Mouse (Mus musculus) lung, embryonic 14.5 days (tissue): ENCODE data around the gene Olfr57. TPM values are rescaled to one million over a fixed set of nuclear protein-coding genes. Genes with fewer than 3 reads are reported as not detected.
"Not testable (repeated sequence)": the region's sequence is repeated elsewhere in the genome, so short reads cannot be mapped to it uniquely, and the experiment has no call there.

Experiments
- ATAC-seq: fragments of 200-750 bp; cut with Nextera tagmentation; 2 replicates; pipeline ENCODE4 v1.8.0; 2017; ENCODE audit warnings: mild to moderate bottlenecking, moderate TSS enrichment, moderate library complexity; ENCODE audit not compliant: insufficient read depth
- DNase-seq: peaks from one replicate; pipeline ENCODE4 v3.0.0-alpha.2; 2015
- H3K27ac ChIP-seq: fragments of 300-500 bp; sonication (generic); 2 replicates; pipeline ENCODE4 v1.5.1; 2014; ENCODE audit warnings: low read depth, mild to moderate bottlenecking, moderate library complexity
- H3K27me3 ChIP-seq: fragments of 300-500 bp; sonication (generic); 2 replicates; pipeline ENCODE4 v1.6.1; 2014; ENCODE audit warnings: low read length, control low read depth; ENCODE audit not compliant: insufficient read depth
- H3K36me3 ChIP-seq: fragments of 300-500 bp; sonication (generic); 2 replicates; pipeline ENCODE4 v1.6.1; 2014; ENCODE audit warnings: control low read depth; ENCODE audit not compliant: insufficient read depth
- H3K4me1 ChIP-seq: fragments of 300-500 bp; sonication (generic); 2 replicates; pipeline ENCODE4 v1.6.1; 2014; ENCODE audit warnings: antibody characterized with exemption, control low read depth; ENCODE audit not compliant: insufficient read depth
- H3K4me2 ChIP-seq: fragments of 300-500 bp; sonication (generic); 2 replicates; pipeline ENCODE4 v1.6.1; 2014; ENCODE audit warnings: mild to moderate bottlenecking
- H3K4me3 ChIP-seq: fragments of 300-500 bp; sonication (generic); 2 replicates; pipeline ENCODE4 v1.5.1; 2014; ENCODE audit warnings: low read depth, low read length
- H3K9ac ChIP-seq: fragments of 300-500 bp; sonication (generic); 2 replicates; pipeline ENCODE4 v1.6.1; 2014
- H3K9me3 ChIP-seq: fragments of 300-500 bp; sonication (generic); 2 replicates; pipeline ENCODE4 v1.6.1; 2016; ENCODE audit warnings: low read depth, low read length, control low read depth
- CTCF ChIP-seq: IDR thresholded peaks from 2 replicates; pipeline ENCODE4 v1.5.1; 2016; ENCODE audit warnings: antibody characterized with exemption, low read depth
- WGBS: fragments of 180-500 bp; shearing (Covaris S2); extraction: QIAGEN DNeasy Blood & Tissue Kit; methylation state at CpG from one replicate; pipeline ENCODE4 v1.1.7; 2014; 5-methylcytosine and 5-hydroxymethylcytosine counted together
- polyA plus RNA-seq: library from polyadenylated mRNA; unstranded; fragments of >200 nt; fragmentation: Nextera tagmentation; extraction: Ambion mirVana; gene quantifications from 2 replicates; pipeline ENCODE4 v1.2.1, GENCODE M21; 2014

Gene Olfr57
- polyA plus RNA-seq, result 0.11 and 0.20 TPM in 2 replicates

DNA sequence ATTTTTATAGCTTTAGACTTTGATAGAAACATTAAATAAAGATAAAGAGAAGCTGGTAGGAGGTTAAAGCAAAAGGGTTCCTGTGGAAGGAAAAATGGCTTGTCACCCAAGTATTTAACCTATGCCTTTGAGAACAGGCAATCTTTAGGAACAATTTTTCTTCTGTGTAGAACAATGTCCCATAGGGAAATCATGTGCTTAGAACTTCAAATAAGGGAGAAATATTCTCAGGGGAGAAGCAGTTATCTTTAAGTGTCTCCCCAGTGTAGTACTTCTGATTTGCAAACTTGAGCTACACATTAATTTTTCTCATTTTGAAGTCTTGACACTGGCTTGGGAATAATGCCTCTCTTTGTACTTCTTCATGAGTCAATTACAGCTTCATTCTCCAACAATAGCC is at the start of gene Olfr57:
Gene Olfr57, plus strand, starts transcription at position 301 of the 400 bp plus-strand sequence.
- TF ChIP-seq CTCF, result no peak
- Histone ChIP-seq H3K4me3 (no peak within 1 kb of the TSS), H3K4me2 (no peak within 1 kb of the TSS), H3K9me3 (no peaks in the 10 kb centered on the region), H3K27ac (no peak within 1 kb of the TSS), H3K9ac (no peak within 1 kb of the TSS), H3K4me1 (no peaks in the 10 kb centered on the region), H3K27me3 (no peaks in the 10 kb centered on the region), H3K36me3 (no peaks in the 10 kb centered on the region)
- ATAC-seq, result no peak
- DNase-seq, result no peak

DNA sequence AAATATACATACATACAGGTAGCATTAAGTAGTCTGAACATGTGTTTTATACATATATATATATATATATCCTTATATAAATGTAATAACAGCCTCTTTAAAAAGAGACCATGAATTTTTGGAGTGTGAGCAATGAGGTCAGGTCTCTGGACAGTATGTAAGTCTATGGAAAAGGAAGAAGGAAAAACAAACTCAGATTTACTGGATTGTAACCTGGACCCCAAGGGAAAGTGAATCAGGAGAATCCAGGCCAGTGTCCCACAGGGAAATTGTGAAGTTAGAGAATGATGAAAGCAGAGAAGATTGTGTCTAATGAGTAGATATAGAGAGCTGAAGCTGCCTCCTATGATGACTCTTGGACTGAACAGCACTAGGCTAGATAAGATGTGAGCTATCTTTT is 47.8 kb upstream of the Olfr57 start, which contains the start of gene Olfr1352:
Gene Olfr1352, plus strand, starts transcription at position 301 of the 400 bp plus-strand sequence.
- Histone ChIP-seq H3K4me1 (no peaks in the 10 kb centered on the region), H3K27me3 (no peaks in the 10 kb centered on the region), H3K9ac (no peak within 1 kb of the TSS), H3K4me2 (no peak within 1 kb of the TSS), H3K9me3 (no peaks in the 10 kb centered on the region), H3K27ac (no peak within 1 kb of the TSS), H3K4me3 (no peak within 1 kb of the TSS), H3K36me3 (no peaks in the 10 kb centered on the region)
- TF ChIP-seq CTCF, result no peak
- ATAC-seq (no peak), DNase-seq (no peak)

DNA sequence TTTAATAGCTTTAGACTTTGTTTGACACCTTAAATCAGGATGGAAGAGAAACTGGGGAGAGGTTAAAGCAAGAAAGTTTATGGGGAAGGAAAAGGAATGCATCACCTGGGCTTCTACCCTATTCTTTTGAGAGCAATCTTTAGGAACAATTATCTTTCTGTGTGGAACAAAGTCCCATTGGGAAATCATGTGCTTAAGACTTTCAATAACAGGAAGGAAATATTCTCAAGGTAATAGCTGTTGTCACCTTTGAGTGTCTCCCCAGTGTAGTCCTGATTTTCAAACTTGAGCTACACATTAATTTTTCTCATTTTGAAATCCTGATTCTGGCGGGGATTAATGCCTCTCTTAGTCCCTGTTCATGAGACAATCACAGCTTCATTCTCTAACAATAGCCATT is 16.4 kb upstream of the Olfr57 start, which contains the start of gene Olfr1351:
Gene Olfr1351, plus strand, starts transcription at position 301 of the 400 bp plus-strand sequence.
- WGBS, result 69% methylated on average over 1 of the region's 1 CpGs
- H3K4me2 ChIP-seq, result no peak within 1 kb of the TSS

DNA sequence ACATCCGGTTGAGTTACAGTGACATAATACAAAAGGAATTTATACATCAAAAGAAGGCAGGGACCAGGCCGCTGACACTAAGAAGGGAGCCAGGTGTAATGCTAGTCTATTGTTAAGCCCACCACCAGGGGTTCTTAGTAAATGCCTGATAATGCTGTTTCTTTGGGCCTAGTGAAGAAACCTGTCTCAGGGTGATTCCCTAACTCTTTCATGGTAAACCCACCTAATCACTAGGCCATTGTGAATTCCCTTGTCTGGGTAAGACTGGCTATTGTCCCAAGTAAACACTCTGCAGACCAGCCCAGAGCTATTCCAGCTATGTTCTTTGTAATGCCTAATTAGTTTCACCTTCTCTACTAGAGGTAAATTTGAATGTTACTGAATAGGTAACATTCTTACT is 13.9 kb downstream of the Olfr57 start:
- not testable (repeated sequence) for H3K27ac ChIP-seq, H3K4me3 ChIP-seq, H3K4me1 ChIP-seq, H3K36me3 ChIP-seq, DNase-seq, H3K9me3 ChIP-seq, ATAC-seq, H3K9ac ChIP-seq, H3K27me3 ChIP-seq, H3K4me2 ChIP-seq
- WGBS, result 81% methylated on average over 2 of the region's 2 CpGs

More for the DNA sequence above, 16.4 kb upstream of the Olfr57 start, which contains the start of gene Olfr1351:
- H3K9me3 ChIP-seq, result no peaks in the 10 kb centered on the region
- DNase-seq, result no peak
- no peak within 1 kb of the TSS for H3K9ac ChIP-seq
- no peak within 1 kb of the TSS for H3K27ac ChIP-seq
- H3K36me3 ChIP-seq, result no peaks in the 10 kb centered on the region
- no peak within 1 kb of the TSS for H3K4me3 ChIP-seq
- H3K27me3 ChIP-seq, result no peaks in the 10 kb centered on the region
- no peak for TF ChIP-seq CTCF
- no peaks in the 10 kb centered on the region for H3K4me1 ChIP-seq
- no peak for ATAC-seq

DNA sequence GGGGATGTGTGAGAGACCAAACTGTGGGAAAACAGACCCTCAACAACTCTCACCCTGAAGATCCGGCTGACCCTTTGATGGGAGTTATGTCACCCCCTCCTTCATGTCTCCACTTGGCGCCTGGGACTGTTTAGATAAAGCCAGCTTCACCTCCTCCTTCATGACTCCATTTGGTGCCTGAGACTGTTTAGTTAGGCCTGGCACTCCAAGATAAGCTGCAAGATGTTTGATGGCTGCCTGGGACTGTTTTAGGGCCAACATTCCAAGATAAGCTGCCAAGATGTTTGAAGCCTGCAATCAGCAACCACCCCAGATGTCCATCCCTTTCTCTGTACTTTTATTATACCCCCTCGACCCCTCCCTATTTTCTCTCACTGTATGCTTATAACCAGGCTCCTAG is 28.8 kb downstream of the Olfr57 start:
- not testable (repeated sequence) for H3K9ac ChIP-seq, H3K4me3 ChIP-seq, H3K36me3 ChIP-seq, H3K27me3 ChIP-seq, H3K4me1 ChIP-seq, DNase-seq, H3K4me2 ChIP-seq, H3K9me3 ChIP-seq, ATAC-seq, H3K27ac ChIP-seq
- WGBS, result 35% methylated on average over 3 of the region's 3 CpGs

Other genes with a start within 250 kb of the Olfr57 start
- gene Slc1a6, start 248.2 kb upstream of the Olfr57 start, polyA plus RNA-seq, result 0.77 and 1.1 TPM in 2 replicates
- not detected in 2 replicates for gene Olfr1356, start 176.6 kb upstream of the Olfr57 start, polyA plus RNA-seq
- gene Olfr1355, start 153.2 kb upstream of the Olfr57 start, polyA plus RNA-seq, result 0.07 TPM in 1 of 2 replicates, not detected in the other
- not detected in 2 replicates for gene Olfr1354, start 115.6 kb upstream of the Olfr57 start, polyA plus RNA-seq
- not detected in 2 replicates for gene Olfr8, start 78.1 kb upstream of the Olfr57 start, polyA plus RNA-seq
- not detected in 2 replicates for gene Olfr1353, start 65.4 kb upstream of the Olfr57 start, polyA plus RNA-seq
- gene Olfr1352, start 47.7 kb upstream of the Olfr57 start, polyA plus RNA-seq, result not detected in 2 replicates
- not detected in 2 replicates for gene Olfr1351, start 16.3 kb upstream of the Olfr57 start, polyA plus RNA-seq
- gene 2610008E11Rik, start 68.9 kb downstream of the Olfr57 start, polyA plus RNA-seq, result 30.9 and 33.9 TPM in 2 replicates
- not detected in 2 replicates for gene Vmn2r80, start 120.0 kb downstream of the Olfr57 start, polyA plus RNA-seq
- not detected in 2 replicates for gene Vmn2r81, start 219.0 kb downstream of the Olfr57 start, polyA plus RNA-seq